Mouse (Mus musculus): Measurements from ENCODE around the gene Metap2.
"Not testable (repeated sequence)": the region's sequence is repeated elsewhere in the genome, so short reads cannot be mapped to it uniquely, and the experiment has no call there.

Gene Metap2

DNA sequence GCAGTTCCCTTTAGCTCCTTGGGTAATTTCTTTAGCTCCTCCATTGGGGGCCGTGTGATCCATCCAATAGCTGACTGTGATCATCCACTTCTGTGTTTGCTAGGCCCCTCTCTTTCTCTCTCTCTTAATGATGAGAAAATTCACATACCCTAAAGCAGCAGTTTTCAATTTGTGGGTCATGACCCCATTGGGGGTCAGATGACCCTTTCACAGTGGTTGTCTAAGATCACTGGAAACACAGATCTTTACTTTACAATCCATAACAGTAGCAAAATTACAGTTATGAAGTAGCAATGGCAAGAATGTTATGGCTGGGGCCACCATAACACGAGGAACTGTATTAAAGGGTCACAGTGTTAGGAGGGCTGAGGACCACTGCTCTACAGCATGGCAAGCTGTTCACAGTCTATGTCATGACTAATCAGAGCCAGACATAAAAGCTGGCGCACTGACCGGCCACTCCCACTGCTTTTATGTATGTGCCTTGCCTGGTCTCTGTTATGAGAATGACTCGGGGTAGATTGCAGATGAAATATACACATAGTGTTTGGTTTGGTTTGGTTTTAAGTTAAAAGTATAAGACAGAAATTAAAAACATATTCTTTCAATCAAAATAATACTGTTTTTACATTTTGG, 13.0 kb upstream of the Metap2 start:
- DNase-seq: no peak

GRCm38 (mm10) chr10:93909015-93909414, 12.1 kb upstream of the Metap2 start:
- no peak for DNase-seq

DNA sequence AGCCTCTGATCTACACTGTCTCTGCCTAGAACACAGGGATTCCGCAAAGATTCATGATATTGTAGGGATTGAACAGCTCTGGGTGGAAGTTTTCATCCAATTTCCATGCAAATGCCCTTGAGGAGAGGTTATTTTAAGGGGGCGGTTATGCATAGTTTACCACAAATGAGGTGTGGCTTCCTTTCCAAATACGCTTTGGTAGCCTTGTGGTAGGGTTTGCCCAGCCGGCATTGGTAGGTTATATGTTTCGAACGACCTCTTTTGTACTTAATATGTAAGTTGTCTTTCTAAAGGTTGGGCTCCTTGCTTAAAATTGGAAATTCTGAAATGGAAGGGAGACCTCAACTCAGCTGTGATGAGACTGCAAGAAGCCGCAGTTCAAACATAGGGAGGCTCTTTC, 11.6 kb upstream of the Metap2 start:
- no peak for DNase-seq

DNA sequence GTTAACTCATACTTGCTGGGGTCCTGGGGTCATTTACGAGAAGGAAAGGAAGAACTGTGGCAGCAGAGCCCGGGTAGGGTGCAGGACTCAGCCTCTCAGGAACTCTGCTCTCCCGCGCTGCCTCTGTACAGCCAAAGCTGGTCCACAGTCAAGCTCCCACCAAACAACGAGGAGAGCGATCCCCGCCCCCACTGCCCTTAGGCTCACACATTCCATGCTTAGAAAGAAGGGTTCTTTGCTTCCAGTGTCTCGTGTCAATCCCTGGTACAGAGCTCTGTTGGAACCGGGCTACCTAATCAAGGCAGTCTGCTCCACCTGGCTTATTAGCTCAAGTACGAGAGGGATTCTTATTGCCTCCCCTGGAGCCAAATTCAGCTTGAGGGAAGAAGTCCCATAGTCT, 10.5 kb upstream of the Metap2 start:
- no peak for DNase-seq

- no peak for DNase-seq
Observed at GRCm38 (mm10) chr10:93899907-93900306, 3.0 kb upstream of the Metap2 start.

- DNase-seq: no peak
Observed at GRCm38 (mm10) chr10:93899303-93899702, 2.4 kb upstream of the Metap2 start.

DNA sequence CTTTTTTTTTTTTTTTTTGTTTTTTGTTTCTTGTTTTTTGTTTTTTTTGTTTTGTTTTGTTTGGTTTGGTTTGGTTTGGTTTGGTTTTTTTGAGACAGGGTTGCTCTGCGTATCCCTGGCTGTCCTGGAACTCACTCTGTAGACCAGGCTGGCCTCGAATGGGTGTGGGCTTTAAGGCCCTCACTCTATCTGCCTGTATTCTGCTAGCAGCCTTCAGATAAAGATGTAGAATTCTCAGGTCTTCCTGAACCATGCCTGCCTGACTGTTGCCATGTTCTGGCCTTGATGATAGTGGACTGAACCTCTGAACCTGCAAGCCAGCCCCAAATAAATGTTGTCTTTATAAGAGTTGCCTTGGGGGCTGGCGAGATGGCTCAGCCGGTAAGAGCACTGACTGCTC, 4.3 kb downstream of the Metap2 start:
- no peak for DNase-seq

DNA sequence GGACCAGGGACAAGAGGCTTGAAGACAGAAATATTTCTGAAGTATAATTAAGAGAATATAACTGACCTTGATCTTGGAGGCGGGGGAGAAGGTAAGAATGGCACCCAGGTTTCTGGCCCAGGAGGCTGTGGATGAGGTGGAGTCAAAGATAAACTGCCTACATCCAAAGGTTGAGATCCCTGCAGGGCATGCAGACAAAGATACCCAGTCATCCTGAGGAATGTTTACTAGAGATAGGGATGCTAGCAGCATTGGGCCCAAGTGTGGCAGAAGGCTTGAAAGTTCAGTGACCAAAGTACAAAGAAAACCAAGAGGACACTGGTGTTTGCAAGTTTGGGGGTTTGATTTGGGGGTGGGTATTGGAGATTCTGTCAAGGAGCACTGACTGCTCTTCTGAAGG, 5.9 kb downstream of the Metap2 start:
- no peak for DNase-seq

DNA sequence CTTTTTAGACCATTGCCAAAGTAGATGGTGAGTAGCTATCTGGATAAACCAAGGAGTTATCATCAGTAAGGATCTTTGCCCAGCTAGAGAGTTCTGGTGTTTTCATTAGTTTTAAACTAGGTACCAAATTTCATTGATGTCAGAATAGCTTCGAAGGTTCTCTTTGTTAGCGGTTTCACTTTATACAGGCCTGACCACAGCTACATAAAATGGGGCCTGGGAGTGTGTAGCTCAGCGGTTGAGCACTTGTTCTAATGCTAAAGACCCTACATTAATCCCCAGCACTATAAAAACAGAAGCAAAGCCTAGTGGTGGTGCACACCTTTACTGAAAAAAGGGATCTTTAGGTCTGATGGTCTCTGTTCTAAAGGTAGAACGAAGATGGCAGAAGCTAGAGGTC, 6.3 kb downstream of the Metap2 start:
- no peak for DNase-seq

DNA sequence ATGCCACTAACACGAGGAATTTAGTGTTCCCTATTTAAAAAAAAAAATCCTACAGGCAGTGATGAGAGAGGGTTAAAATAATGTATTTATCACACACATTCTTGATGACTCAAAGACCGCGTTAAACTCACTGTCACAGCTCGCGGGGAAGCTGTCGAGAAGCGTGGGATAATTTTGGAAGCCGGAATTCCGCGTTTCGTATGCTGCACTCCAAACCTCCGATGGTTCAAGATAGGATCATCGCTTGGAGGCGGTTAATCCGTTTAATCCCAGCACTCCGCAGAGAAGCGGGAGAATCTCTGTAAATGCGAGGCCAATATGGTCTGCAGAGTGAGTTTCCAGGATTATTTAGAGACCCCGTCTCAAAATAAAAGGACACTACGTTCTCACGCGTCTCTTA, 6.9 kb downstream of the Metap2 start:
- no peak for DNase-seq

DNA sequence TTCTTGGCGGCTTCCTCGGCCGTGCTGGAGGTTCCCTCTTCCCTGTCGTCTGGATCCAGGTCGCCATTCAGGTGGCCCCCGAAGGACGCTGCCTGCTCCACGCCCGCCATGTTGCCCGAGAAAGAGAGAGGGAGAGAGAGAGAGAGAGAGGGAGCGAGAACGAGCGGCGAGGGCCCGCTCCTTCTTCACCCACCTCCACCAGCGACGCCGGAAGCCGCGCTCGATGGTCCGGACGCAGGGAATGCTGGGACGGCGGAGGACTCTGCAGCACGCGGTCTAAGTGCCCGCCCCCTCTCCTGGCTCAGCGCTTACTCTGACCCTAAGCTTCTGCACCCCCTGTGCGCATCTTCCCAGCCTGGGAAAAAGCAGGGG, 7.3 kb downstream of the Metap2 start:
- DNase-seq: peak; percentile 89 to 91

- DNase-seq: no peak
Observed at GRCm38 (mm10) chr10:93888935-93889578, 7.8 kb downstream of the Metap2 start.

DNA sequence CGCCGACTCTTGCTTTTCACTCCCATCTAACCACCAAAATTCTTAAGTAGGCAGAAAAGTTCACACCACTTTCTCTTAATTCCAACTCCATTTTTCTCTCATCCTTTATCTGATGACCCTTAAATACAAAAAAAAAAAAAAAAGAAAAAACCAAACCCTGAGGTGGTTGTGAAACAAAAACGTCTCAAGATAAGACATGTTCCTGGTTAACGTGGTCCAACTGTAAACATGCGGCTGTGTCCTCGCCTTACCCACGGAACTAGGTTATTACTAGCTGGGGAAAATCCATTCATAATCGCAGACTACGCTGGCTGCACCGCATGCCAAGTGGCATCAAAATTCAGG, 8.3 kb downstream of the Metap2 start:
- no peak for DNase-seq

DNA sequence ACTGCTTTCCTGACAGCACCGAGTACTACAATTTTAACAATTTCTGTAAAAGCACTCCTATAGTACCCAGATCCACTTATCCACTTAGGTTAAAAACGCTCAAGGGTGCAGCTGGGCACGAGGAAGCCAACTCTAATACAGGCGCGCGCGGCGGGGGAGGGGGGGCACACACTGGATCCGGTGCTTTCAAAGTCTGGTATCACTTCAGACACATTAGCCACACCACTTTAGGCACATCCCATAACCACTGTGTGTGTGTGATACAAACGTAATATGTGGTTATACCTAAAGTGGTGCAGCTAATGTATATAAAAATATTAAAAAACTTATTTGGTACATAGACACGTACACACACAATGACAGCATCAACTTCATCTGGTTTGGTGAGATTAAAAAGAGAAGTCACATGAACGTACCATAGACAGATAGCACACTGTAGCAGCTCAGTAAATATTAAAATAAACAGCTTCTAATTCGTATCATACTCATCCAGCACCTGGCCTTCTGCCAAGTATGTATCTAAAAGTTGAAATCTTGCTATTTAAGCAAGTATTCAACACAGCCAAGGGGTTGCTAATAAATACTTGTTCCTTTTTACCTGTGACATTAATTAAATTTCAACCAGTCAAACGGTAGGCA, 10.9 kb downstream of the Metap2 start:
- DNase-seq: peak in 1 of 2 experiments; percentile 27

DNA sequence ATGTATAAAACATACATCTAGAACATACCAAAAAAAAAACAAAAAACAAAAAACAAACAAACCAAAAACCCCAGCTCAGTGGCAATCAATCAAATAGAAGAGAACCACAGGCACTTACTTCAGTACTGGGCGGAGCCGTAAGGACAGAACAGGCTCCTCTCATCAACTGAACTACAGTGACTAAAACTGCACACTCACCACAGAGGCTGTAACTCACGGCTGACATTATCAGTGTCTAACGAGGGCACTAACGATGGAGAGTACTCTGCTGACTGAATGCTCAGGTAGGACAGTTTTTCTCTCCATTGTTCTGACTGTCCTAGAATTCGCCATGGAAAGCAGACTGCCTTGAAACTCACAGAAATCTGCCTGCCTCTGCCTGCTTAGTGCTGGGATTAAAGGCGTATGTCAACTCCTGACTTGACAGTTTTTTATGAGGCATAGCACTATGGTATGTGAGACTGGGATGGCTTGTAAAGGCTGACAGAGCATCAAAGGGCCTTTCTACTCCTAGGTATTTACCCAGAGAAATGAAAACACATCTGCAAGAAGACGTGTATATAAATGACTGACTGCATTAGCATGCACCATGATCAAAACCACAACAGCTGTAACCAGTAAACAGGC, 14.0 kb downstream of the Metap2 start:
- no peak for DNase-seq

- DNase-seq: no peak
Observed at GRCm38 (mm10) chr10:93881918-93882317, 15.0 kb downstream of the Metap2 start.

GRCm38 (mm10) chr10:93878732-93879131, 18.2 kb downstream of the Metap2 start:
- no peak for DNase-seq

DNA sequence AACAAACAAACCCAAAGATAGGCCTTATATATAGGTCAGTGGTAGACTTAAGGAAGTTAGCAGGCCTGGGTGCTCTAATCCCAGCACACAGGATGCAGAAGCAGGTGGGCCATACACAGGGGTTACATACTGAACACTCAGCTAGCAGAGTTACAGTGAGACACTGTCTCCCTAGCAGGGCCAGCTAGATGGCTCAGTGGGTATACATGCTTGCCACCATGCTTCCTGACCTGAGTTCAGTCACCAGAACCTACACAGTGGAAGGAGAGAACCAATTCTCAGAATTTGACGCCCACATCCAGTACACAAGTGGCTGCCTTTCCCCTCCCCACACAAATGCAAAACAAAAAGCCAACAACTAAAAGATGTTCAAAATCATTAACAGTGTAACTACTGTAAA, 20.1 kb downstream of the Metap2 start:
- DNase-seq: no peak

- DNase-seq: no peak
Observed at GRCm38 (mm10) chr10:93868886-93869285, 28.0 kb downstream of the Metap2 start.

DNA sequence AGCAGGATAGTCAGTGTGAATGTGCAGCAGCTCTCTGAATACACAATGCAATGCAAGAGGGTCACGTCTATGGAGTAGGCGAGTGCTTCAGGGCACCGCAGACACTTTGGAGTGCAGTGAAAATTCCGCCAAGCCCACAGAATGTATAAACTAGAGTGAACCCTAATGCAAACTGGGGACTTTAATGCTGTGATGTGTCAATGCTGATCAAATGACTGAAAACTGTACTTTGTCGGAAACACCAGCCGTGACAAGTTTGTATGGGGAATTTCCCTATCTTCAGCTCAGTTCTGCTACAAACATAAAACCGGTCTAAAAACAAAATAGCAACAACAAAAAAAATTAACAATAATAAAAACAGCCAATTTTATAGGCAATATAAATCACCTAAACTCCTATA, 28.5 kb downstream of the Metap2 start:
- no peak for DNase-seq

- no peak for DNase-seq
Observed at GRCm38 (mm10) chr10:93856095-93856494, 40.8 kb downstream of the Metap2 start.

DNA sequence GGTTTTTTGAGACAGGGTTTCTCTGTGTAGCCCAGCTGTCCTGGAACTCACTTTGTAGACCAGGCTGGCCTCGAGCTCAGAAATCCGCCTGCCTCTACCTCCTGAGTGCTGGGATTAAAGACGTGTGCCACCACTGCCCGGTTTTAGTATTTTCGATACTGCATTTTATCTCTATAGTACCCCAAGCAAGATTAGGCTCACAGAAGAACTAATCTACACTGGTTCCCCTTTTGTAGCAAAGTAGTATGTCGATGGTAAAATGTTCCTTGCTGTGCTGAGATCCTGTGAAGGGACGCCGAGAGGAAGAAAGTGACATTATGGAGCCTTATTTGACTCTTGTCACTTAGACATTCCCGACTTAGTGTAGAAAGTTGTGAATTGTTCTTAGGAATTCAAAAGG, 41.8 kb downstream of the Metap2 start:
- no peak for DNase-seq

GRCm38 (mm10) chr10:93846706-93847105, 50.2 kb downstream of the Metap2 start:
- no peak for DNase-seq

DNA sequence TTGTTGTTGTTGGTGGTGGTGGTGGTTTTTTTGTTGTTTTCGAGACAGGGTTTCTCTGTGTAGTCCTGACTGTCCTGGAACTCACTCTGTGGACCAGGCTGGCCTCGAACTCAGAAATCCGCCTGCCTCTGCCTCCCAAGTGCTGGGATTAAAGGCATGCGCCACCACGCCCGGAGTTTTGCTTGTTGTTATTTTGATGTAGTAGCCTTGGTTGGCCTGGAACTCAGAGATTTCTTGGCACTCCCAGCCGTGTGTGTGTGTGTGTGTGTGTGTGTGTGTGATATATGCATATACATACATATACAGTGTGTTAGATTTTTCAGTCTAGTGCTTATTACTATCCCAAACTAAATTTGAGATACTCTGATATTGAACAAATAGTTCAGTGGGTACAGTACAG, 61.8 kb downstream of the Metap2 start:
- not testable (repeated sequence) for DNase-seq

All from lung, postnatal 4 days (tissue).